Mouse (Mus musculus): Measurements from ENCODE around the gene Zfp787.
"Not testable (repeated sequence)": the region's sequence is repeated elsewhere in the genome, so short reads cannot be mapped to it uniquely, and the experiment has no call there.

Zfp787 gene

DNA sequence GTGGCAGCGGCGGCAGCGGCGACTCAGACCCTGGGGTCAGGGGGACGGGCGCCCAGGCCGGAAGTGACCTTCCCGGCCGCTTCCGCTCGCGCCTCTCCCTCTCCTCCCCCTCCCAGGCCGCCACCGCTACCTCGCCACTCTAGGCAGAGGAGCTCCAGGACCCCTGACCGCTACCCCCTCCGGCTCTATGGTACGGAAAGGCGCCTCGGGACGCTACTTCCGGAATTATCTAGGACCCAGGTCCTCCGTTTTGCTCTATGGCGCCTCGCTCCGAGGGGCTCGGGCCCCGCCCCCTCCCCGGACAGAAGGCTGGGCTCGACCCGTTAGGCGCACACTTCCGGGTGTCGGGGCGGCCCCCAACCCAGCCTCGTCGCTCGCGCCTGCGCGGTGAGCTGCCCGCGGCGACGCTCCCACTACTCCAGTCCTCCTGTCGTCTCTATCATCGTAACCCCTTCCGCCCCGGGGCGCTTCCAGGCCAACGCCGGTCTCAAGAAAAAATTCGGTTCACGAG lies at the start of gene Zfp787:
Gene Zfp787 (minus strand): TSS at position 97 of the 511 bp plus-strand sequence.
- DNase-seq: peak; percentile 92 to 93

DNA sequence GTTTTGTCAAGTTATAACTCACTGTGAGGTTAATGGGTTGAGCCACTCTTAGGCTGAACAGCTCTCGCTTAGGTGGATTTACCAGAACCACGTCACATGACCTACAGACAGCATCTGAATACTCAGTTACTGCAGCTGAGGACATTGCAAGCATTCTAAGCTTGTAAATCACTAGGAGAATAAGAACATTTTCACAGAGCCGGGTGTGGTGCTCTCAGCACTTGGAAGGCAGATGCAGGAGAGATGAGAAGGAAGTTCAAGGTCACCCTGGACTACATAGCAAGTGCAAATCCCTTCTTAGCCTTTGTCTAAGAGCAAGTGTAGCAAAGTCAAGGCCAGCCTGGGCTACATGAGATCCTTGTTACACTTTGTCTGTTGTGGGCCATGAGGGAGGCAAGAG lies 48.4 kb upstream of the Zfp787 start:
- DNase-seq: no peak

DNA sequence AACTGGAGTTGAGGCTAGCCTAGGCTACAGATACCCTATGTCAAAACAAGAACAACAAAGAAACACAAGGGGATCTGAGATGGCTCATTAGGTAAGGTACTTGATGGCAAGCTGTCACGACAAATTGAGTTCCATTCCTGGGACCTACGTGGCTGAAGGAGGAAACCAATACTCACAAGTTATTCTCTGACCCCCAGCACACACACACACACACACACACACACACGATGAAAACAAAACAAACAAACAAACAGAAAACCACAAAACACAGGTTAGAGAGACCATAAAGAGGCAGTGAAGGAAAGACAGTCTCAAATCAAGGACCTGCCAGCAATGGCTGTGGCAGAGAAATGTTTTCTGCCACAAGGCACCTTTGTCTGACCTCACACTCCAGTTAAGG lies 41.0 kb upstream of the Zfp787 start, which contains the start of gene Galp:
Gene Galp (plus strand): TSS at position 301 of the 400 bp plus-strand sequence.
- no peak for DNase-seq

DNA sequence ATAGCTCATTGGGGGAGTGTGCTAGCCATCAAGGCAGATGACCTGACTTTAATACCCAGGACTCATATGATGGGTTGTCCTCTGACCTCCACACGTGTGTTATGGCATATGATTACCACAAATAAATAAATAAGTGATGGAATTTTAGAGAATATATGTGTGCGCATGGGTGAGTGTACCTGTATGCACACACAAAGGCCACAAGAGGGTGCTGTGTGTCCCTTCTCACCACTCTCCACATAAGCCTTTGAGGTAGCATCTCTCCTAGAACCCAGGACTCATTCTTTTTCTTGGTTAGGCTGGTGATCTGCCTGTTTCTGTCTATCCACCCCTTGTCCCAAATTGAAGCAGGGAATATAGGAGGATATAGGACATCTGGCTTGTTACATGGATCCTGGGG lies 40.0 kb upstream of the Zfp787 start:
- no peak for DNase-seq

DNA sequence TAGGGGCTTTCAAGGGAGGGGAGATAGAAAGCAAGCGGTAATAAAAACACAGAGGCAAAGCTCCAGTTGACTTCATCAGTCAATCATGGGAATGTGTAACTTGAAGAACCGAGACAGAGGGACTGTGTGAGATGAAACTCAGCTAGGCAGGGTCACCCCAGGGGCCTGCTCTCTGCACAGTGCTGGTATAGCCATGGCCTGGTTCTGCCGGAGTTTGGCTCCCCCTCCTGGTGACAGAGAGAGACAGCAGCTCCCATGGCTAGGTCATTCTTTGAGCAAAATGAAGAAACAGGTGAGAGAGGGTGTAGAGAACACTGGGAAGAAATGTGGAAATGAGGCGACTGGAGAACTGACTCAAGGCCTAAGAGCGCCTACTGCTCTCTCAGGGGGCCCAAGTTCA lies 38.3 kb upstream of the Zfp787 start:
- peak in 1 of 2 experiments; percentile 57 for DNase-seq

DNA sequence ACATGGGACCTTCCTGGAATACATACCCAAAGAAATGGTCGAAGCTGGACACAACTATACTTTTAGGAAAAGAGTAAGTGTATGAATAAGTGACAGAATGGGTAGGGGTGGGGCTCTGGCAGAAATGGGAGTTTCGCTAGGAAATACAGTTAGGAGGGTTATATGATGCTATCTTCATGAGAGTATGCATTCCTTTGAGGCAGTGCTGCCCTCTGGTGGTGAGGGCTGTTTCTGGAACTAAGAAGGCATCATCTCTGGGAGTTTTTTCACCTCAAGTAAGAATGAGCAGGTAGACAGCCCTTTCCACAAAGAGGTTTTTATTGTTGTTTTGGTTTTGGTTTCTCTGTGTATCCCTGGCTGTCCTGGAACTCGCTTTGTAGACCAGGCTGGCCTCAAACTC lies 35.6 kb upstream of the Zfp787 start:
- peak; percentile 36 to 82 for DNase-seq

DNA sequence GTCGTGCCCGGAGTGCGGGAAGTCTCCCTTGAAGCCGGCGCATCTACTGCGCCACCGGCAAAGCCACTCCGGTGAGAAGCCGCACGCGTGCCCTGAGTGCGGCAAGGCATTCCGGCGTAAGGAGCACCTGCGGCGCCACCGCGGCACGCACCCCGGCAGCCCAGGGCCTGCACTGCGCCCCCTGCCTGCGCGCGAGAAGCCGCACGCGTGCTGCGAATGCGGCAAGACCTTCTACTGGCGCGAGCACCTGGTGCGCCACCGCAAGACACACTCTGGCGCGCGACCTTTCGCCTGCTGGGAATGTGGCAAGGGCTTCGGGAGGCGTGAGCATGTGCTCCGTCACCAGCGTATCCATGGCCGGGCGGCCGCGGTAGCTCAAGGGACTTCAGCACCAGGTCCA lies 33.7 kb upstream of the Zfp787 start:
- DNase-seq: no peak

DNA sequence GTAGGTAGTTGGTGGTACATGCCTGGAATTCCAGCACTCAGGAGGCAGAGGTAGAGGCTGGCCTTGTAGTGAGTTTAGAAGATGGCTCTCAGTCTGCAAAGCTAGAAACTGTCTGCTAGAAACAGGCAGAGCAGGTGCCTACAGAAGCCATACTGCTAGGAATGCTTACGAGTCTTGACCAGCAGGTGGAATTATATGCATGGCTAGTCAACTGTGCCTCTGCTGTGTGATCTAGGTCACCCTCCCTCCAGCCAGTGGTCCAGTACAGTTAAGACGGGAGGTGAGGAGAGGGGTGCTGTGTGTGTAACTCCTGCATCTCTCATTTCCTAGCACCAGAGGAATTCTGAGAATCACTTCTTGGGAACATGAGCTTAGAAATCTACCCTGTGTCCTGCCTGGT lies 31.0 kb upstream of the Zfp787 start:
- DNase-seq: no peak

DNA sequence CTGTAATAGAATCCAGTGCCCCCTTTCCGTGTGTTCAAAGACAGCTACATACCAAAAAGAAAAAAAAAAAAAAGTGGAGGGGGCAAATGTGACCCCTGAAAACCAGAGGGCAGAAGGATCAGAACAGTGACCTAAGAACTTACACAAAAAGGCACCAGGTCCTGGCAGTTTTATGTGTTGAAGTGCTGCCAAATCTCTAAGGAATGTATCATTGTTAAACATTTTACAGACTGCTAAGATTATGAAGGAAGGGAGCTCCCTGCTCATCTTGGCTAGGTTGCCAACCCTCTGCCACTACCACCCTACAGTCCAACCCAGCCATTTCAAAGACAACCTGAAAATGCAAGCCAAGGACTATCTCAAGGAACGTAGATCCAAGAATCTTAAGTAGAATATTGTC lies 30.4 kb upstream of the Zfp787 start:
- DNase-seq: no peak

DNA sequence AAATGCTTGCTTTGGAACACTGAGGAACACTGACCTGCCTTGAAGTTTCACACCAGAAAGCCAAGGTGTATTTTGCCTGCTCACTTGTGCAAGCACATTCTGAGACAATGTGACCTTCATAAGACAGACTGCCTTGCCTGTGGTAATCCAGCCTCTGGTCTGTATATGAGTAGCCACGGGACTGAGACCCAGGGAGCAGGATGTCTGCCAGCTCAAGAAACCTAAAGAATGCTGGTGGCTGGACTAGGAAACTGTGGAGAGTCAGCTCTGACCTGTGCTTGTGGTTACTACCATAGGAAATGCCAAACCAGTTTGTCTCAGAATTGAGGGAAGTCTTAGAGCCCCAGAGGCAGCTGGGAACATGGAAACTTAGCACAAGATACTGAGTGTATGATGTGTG lies 29.6 kb upstream of the Zfp787 start:
- no peak for DNase-seq

DNA sequence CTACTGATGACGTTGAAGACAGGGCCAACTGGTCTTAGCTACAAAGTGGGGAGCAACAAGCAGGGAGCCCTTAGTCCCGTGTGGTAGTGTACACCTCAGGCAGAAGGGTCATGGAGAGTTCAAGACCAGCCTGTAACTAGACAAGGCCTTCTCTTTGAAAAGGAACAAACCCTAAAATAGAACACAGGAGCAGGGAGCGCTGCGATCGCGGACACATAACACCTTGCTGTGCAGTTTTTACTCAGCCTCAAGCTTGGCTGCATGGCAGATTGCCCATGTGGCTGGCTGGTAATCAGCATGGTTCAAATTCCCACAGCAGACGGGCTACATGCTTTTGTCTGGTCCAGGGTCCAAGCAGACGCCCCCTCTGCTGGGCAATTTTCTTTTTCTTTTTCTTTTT lies 28.7 kb upstream of the Zfp787 start:
- DNase-seq: no peak

DNA sequence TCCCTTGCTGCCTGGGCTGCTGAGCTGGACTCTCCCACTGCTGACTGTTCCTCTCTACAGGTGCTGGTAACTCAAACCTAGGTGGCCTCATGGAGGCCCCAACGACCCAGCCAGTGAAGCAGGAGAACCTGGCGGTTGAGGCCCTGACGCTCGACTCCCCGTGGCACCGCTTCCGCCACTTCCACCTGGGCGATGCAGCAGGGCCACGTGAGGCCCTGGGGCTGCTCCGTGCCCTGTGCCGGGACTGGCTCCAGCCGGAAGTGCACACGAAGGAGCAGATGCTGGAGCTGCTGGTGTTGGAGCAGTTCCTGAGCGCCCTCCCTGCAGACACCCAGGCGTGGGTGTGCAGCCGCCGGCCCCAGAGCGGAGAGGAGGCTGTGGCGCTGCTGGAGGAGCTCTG lies 28.0 kb upstream of the Zfp787 start:
- DNase-seq: no peak

DNA sequence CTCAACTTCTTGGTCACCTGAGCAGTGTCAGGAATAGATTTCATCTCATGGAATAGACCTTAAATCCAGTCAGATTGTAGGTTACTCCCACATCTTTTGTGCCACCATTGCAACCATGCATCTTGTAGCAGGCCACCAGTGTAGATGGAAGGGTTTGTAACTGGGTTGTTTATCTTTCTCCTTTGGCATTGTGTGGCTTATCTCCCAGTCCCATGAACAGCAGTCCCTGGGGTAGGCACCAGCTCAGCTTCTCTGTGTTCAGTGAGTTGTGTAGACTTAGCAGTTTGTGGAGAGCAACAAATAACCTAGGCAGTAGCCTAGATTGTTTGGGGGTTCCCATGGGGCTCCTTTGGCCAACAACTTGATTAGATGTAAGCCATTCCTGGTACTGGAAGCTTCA lies 27.1 kb upstream of the Zfp787 start:
- DNase-seq: no peak

DNA sequence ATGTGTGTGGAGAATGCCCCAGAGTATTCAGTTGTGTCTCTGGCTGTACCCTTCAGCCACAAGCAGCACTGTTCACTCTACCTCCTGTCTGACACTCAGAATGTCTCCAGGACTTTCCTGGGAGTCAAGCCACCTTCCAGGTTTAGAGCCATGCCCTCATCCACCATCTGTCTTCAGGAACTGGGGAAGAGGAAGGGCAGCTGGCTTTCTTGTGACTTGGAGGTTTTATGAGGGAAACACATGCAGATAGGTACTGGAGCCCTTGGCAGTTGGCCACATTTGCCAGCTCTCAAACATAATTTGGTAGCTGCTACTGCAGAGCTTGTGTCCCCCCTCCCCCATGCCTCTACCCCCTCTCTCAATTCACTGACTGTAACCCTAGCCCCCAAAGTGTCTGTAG lies 23.2 kb upstream of the Zfp787 start:
- DNase-seq: no peak

DNA sequence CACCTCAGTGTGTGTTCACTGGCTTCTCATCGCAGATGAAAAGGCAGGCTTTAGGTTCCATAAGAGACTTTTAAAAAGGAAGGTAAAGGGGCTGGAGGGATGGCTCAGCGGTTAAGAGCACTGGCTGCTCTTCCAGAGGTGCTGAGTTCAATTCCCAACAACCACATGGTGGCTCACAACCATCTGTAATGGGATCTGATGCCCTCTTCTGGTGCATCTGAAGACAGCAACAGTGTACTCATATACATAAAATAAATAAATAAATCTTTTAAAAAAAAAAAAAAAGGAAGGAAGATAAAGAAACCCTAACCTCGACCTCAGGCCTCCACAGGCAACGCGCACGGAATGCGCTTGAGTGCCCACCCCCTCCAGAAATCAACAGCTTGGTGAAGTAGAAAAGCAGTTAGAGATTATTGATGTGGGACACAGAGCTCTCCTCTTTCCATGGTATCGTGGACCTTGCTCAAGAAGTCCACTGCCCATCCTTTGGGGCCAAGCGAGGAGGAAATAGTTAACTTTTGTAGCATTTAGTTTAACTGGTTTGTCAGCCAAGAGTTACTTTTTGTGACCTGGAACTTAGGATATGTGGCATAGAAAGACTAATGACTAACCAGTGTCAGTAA lies 18.7 kb upstream of the Zfp787 start:
- DNase-seq: not testable (repeated sequence)

DNA sequence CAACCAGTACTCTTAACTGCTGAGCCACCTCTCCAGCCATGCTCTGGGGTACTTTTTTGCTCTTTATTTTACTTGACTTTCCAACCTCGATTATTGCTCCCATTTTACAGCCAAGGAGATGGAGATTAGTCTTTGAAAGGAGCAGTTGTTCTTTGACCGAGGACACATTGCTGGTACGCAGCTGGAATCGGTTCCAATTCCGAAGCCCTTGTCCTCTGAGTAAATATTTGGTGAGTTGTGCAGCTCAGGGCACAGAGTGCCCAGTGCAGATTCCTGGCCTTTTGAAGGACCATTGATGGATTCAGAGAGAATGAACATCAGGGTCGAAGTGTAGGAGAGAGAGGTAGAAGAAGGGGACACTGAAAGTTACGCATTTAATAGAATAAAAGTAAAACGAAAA lies 18.1 kb upstream of the Zfp787 start:
- no peak for DNase-seq

DNA sequence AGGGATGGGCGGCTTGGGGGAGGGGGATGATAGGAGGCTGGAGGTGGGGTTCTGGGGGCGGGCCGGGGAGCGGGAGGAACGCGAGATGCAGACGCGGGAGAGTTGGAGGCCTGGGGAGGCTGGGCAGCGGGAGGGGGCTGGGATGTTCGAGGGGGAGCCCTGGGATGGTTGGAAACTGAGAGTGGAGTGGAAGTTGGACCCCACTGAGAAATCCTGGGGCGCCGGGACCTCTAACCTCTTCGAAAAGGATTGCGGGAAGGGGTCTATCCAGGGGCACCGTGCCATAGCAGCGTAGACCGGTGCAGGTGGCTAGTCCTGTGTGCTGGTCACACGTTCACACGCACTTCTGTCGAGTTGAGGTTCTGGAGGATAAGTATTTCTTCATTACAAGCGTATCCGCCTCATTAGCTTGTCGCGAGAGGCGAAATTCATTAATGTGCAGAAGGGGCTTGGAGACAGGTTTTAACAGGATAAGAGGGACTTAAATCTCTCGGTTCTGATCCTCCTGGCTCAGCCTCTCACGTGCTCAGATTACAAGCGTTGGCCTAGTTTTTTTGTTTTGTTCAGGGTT lies 17.0 kb upstream of the Zfp787 start:
- no peak for DNase-seq

DNA sequence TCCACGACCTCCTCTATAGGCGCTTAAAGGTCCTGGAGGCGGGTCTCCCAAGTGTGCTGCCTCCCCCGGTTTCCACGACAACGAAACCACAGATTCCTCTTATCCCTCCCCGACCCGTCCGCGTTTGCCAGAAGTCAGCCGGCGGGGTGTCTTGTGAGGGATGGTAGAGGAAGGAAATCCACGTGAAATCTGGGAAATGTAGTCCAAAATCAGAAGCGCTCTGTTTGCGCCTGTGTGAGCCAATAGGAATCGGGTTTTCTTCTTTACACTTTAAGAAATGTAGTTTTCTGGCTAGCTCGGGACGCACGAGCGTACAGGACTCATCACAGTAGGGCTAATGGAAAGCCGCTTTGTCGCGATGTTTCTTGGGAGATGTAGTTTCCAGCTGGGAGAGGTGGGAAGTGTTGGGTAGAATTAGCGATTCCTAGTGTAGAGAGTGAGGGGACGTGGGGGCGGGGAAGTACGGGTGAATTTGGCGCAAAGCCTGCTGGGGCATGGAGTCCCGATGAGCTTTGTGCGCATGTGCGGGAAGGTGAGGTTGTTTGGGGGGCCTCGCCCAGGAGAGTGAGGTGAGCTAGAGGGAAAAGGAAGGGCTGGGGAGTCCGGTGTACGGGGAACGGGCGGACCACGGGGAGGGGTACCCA lies 16.3 kb upstream of the Zfp787 start, which contains the start of gene Zfp444:
Gene Zfp444 (plus strand): TSS at position 221 of the 644 bp plus-strand sequence.
- peak; percentile 91 to 95 for DNase-seq

DNA sequence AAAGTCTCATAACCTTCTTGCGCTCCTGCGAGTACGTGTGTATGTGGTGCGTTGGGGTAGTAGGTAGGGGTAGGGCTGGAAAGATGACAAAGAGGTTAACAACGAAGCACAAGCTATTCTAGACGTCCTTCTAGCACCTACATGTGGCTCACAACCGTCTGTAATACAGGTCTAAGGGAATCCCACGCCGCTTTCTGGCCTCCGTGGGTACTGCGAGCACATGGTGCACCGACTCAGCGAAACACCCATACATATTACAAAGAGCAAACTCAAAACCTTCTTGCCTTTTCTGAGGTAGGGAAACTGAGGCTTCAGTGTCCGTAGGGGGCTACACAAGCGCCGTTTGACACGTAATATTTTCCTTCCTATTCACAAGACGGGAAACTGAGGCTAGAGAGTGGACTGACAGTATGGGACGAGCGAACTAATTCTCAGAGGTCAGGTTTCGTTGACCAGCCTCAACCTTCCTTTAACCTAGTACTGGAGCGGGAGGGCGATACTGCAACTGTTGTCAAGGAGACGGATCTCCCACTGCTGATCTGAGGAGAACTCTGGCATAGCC lies 15.7 kb upstream of the Zfp787 start:
- peak; percentile 45 to 68 for DNase-seq

DNA sequence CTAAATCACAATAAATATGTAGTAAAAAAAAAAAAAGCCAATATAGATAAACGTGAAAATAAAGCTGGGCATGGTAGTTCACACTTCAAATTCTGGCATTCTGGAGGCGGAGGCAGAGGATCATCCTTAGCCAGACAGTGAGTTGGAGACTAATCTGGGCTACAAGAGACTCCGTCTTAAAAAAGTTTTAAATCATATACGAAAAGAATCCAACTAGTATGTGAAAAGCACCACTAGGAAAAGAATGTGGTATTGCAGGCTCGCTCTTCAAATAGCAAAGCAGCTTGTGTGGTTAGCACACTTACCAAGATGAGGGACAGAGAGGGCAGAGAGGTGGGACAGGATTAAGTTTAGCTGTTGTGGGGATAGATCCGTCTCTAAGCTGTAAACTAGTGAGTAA lies 15.1 kb upstream of the Zfp787 start:
- DNase-seq: no peak

DNA sequence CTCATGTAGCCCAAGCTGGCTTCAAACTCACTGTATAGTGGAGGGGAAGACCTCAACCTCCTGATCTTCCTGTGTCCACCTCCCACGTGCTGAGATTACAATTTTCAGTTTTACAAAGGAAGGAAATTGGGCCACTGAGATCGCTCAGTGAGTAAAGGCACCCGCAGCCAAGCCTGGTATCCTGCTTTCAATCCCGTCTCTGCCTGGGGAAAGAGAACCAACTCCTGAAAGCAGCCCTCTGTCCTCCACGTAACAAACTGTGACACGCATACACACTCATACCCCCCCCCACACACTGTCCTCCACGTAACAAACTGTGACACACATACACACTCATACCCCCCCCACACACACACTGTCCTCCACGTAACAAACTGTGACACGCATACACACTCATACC lies 14.6 kb upstream of the Zfp787 start:
- DNase-seq: no peak

DNA sequence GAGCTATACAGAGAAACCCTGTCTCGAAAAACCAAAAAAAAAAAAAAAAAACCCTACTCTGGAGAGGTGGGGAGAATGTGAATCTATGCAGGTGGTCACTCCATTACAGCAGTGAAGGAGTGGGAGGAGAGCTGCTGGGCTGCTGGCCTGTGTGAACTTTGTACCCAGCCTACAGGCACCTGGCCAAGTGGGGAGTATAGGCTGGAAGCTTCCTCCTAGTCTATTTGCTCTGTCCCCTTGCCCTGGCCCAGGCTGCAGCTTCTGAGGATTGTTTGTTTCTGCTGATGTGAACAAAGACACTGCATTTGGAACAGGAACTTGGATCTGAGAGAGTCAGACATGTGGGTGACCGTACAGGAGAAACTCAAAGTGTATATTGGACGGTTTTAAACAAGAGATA lies 13.6 kb upstream of the Zfp787 start:
- DNase-seq: no peak

DNA sequence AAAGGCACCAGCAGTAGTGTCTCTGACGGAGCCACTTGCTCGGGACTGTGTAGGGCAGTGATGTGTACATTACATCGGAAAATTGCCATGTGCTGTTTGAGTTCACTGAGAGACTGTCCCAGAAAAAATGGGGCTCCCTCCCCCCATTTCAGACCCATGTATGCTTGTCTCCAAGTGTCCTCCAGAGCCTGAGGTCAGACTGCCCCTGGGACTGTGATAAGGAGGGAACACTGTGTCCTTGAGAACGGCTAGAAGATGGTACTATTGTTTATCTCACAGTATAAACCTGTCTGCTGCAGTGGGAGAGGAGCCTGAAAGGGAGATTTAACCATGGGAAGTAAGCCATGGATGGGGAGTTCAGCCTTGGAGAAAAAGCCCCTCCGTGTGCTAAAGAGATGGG lies 8.9 kb upstream of the Zfp787 start:
- DNase-seq: no peak

DNA sequence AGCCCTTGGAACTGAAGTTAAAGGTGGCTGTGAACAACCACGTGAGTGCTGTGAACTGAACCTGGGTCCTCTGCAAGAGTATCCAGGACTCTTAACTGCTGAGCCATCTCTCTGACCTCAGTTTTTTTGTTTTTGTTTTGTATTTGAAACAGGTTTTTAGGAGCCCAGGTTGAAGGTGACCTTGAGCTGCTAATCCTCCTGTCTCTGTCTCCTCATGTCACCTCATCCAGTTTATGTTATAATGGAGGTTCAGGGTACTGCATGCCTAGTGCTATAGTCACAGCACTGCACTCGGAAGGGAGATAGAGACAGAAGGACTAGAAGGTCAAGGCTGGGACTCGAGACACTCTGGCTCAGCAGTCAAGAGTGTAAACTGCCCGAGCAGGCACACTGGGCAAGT lies 6.4 kb upstream of the Zfp787 start:
- no peak for DNase-seq

Measured in spleen, adult 18-20 months (tissue).